Mouse (Mus musculus) B cell, adult 67 days (primary cell): ENCODE results near the gene Angptl6. TPM values are rescaled to one million over a fixed set of nuclear protein-coding genes. Genes with fewer than 3 reads are reported as not detected.

Experiments used
- total RNA-seq, 2 experiments: library from RNA; stranded (reverse); gene quantifications; 4 replicates each; pipeline ENCODE4 v1.2.4; 2023

Angptl6 gene
- total RNA-seq: 1 to 10 TPM in 1 of 2 experiments, under 1 TPM in 1; 0.71 to 1.0 TPM

GRCm38 (mm10) chr9:20879097-20879792 is at the start of gene Angptl6:
Gene Angptl6, minus strand, starts transcription at chr9:20879727.

GRCm38 (mm10) chr9:20898511-20899073 is 19.1 kb upstream of the Angptl6 start, which contains the start of gene Eif3g:
Gene Eif3g, minus strand, starts transcription at chr9:20898623.

GRCm38 (mm10) chr9:20887704-20888385 is 8.3 kb upstream of the Angptl6 start, which contains the start of gene Ppan:
Gene Ppan, plus strand, starts transcription at chr9:20888175.

GRCm38 (mm10) chr9:20868448-20869001 is 11.0 kb downstream of the Angptl6 start, which contains the start of gene A230050P20Rik:
Gene A230050P20Rik, plus strand, starts transcription at chr9:20868642.

Other genes starting within 250 kb of the Angptl6 start
- gene Ubl5, start 236.8 kb downstream of the Angptl6 start, total RNA-seq: 100 to 1,000 TPM; 357 to 362 TPM
- gene Fbxl12, start 235.0 kb downstream of the Angptl6 start, total RNA-seq: 10 to 100 TPM; 87.5 to 95.9 TPM
- gene Pin1, start 227.6 kb downstream of the Angptl6 start, total RNA-seq: 10 to 100 TPM; 18.0 to 18.3 TPM
- gene Olfm2, start 133.4 kb downstream of the Angptl6 start, total RNA-seq: not detected
- 1 to 10 TPM; 1.1 to 1.7 TPM for gene Col5a3, start 64.7 kb downstream of the Angptl6 start, total RNA-seq
- gene Rdh8, start 61.2 kb downstream of the Angptl6 start, total RNA-seq: not detected
- gene A230050P20Rik, start 11.1 kb downstream of the Angptl6 start, total RNA-seq: 10 to 100 TPM; 46.3 to 59.5 TPM
- 100 to 1,000 TPM; 123 to 133 TPM for gene Ppan, start 8.4 kb upstream of the Angptl6 start, total RNA-seq
- 100 to 1,000 TPM; 184 to 200 TPM for gene Eif3g, start 18.9 kb upstream of the Angptl6 start, total RNA-seq
- gene Dnmt1, start 80.2 kb upstream of the Angptl6 start, total RNA-seq: 10 to 100 TPM; 76.1 to 83.9 TPM
- gene S1pr2, start 97.1 kb upstream of the Angptl6 start, total RNA-seq: 1 to 10 TPM; 2.5 to 3.1 TPM
- 10 to 100 TPM; 54.8 to 56.5 TPM for gene Mrpl4, start 123.0 kb upstream of the Angptl6 start, total RNA-seq
- 10 to 100 TPM; 58.0 TPM for gene Icam1, start 136.3 kb upstream of the Angptl6 start, total RNA-seq
- under 1 TPM in 1 of 2 experiments, not detected in 1; 0.73 TPM for gene Icam4, start 149.6 kb upstream of the Angptl6 start, total RNA-seq
- gene Icam5, start 152.3 kb upstream of the Angptl6 start, total RNA-seq: under 1 TPM; 0.18 to 0.29 TPM
- gene Zglp1, start 187.4 kb upstream of the Angptl6 start, total RNA-seq: 1 to 10 TPM in 1 of 2 experiments, not detected in 1; 2.0 TPM
- 1 to 10 TPM; 2.0 to 2.3 TPM for gene Gm49373, start 193.4 kb upstream of the Angptl6 start, total RNA-seq
- 10 to 100 TPM; 27.0 to 29.9 TPM for gene Fdx1l, start 193.9 kb upstream of the Angptl6 start, total RNA-seq
- 10 to 100 TPM in 1 of 2 experiments, 1 to 10 TPM in 1; 7.7 to 10.6 TPM for gene Gm38431, start 212.3 kb upstream of the Angptl6 start, total RNA-seq
- gene Raver1, start 212.3 kb upstream of the Angptl6 start, total RNA-seq: 100 to 1,000 TPM; 109 to 117 TPM